Mouse (Mus musculus) small intestine, adult 2 months (tissue): ENCODE measurements around the gene Narf.

Source experiments
- CTCF ChIP-seq: fragments of 200-500 bp; IDR thresholded peaks from 2 replicates; pipeline ENCODE4 v1.5.1; 2012; ENCODE audit warnings: low read depth, mild to moderate bottlenecking, control low read depth, inconsistent platforms, low read length, moderate library complexity, mixed read lengths; ENCODE audit not compliant: insufficient replicate concordance, insufficient read length; ENCODE audit errors: extremely low read depth
- POLR2A ChIP-seq: fragments of 200-500 bp; IDR thresholded peaks from 2 replicates; pipeline ENCODE4 v1.6.1; 2012; ENCODE audit warnings: low read depth, mild to moderate bottlenecking, control low read depth, inconsistent platforms, low read length, moderate library complexity

GRCm38 (mm10) chr11:121192742-121193141 is 44.3 kb upstream of the Narf start:
- TF ChIP-seq CTCF = no peak
- TF ChIP-seq POLR2A = no peak
